Mouse (Mus musculus): ENCODE measurements around the gene Acsf3. TPM values are rescaled to one million over a fixed set of nuclear protein-coding genes. Genes with fewer than 3 reads are reported as not detected.

Acsf3 gene
- total RNA-seq, 2 experiments from 2014 or later: 14.8 to 22.0 TPM

GRCm38 (mm10) chr8:122760116-122760515 lies 15.2 kb upstream of the Acsf3 start:
- DNase-seq (ENCODE audit: extremely low spot score in 1 of 2, low spot score in 1 of 2): no peak

GRCm38 (mm10) chr8:122761109-122761508 lies 14.2 kb upstream of the Acsf3 start:
- DNase-seq (ENCODE audit: extremely low spot score in 1 of 2, low spot score in 1 of 2): no peak

- DNase-seq (ENCODE audit: extremely low spot score in 1 of 2, low spot score in 1 of 2): no peak
Observed at GRCm38 (mm10) chr8:122762731-122763266, 12.5 kb upstream of the Acsf3 start.

- no peak for DNase-seq (ENCODE audit: extremely low spot score in 1 of 2, low spot score in 1 of 2)
Observed at GRCm38 (mm10) chr8:122763267-122763738, 12.0 kb upstream of the Acsf3 start.

- no peak for DNase-seq (ENCODE audit: extremely low spot score in 1 of 2, low spot score in 1 of 2)
Observed at GRCm38 (mm10) chr8:122764790-122765474, 10.4 kb upstream of the Acsf3 start.

- no peak for DNase-seq (ENCODE audit: extremely low spot score in 1 of 2, low spot score in 1 of 2)
Observed at GRCm38 (mm10) chr8:122766189-122766588, 9.1 kb upstream of the Acsf3 start.

GRCm38 (mm10) chr8:122766647-122767200 lies 8.6 kb upstream of the Acsf3 start:
- no peak for DNase-seq (ENCODE audit: extremely low spot score in 1 of 2, low spot score in 1 of 2)

- DNase-seq (ENCODE audit: extremely low spot score in 1 of 2, low spot score in 1 of 2): no peak
Observed at GRCm38 (mm10) chr8:122767229-122767628, 8.1 kb upstream of the Acsf3 start.

GRCm38 (mm10) chr8:122769251-122770058 lies 5.8 kb upstream of the Acsf3 start:
- DNase-seq (ENCODE audit: extremely low spot score in 1 of 2, low spot score in 1 of 2): peak; percentile 43 to 46

GRCm38 (mm10) chr8:122772431-122773060 lies 2.7 kb upstream of the Acsf3 start:
- no peak for DNase-seq (ENCODE audit: extremely low spot score in 1 of 2, low spot score in 1 of 2)

GRCm38 (mm10) chr8:122777701-122778100 lies 2.4 kb downstream of the Acsf3 start:
- DNase-seq (ENCODE audit: extremely low spot score in 1 of 2, low spot score in 1 of 2): no peak

- DNase-seq (ENCODE audit: extremely low spot score in 1 of 2, low spot score in 1 of 2): no peak
Observed at GRCm38 (mm10) chr8:122778703-122779239, 3.5 kb downstream of the Acsf3 start.

- DNase-seq (ENCODE audit: extremely low spot score in 1 of 2, low spot score in 1 of 2): no peak
Observed at GRCm38 (mm10) chr8:122779255-122779654, 4.0 kb downstream of the Acsf3 start.

- DNase-seq (ENCODE audit: extremely low spot score in 1 of 2, low spot score in 1 of 2): no peak
Observed at GRCm38 (mm10) chr8:122784756-122785155, 9.5 kb downstream of the Acsf3 start.

- DNase-seq (ENCODE audit: extremely low spot score in 1 of 2, low spot score in 1 of 2): no peak
Observed at GRCm38 (mm10) chr8:122789796-122790195, 14.5 kb downstream of the Acsf3 start.

GRCm38 (mm10) chr8:122793375-122794174 lies 18.3 kb downstream of the Acsf3 start:
- peak in 1 of 2 experiments; percentile 27 for DNase-seq (ENCODE audit: extremely low spot score in 1 of 2, low spot score in 1 of 2)

- no peak for DNase-seq (ENCODE audit: extremely low spot score in 1 of 2, low spot score in 1 of 2)
Observed at GRCm38 (mm10) chr8:122794175-122794454, 18.8 kb downstream of the Acsf3 start.

GRCm38 (mm10) chr8:122803906-122804761 lies 28.8 kb downstream of the Acsf3 start:
- DNase-seq (ENCODE audit: extremely low spot score in 1 of 2, low spot score in 1 of 2): no peak

- DNase-seq (ENCODE audit: extremely low spot score in 1 of 2, low spot score in 1 of 2): peak in 1 of 2 experiments; percentile 16
Observed at GRCm38 (mm10) chr8:122805349-122805748, 30.1 kb downstream of the Acsf3 start.
